Mouse (Mus musculus) myocyte (in vitro differentiated cells): Measurements from ENCODE around the gene Galnt4. TPM values are rescaled to one million over a fixed set of nuclear protein-coding genes. Genes with fewer than 3 reads are reported as not detected.
A peak's percentile ranks its signal among the peaks of the same experiment; 100 is the strongest.

Experiments used
- H3K27me3 ChIP-seq: one replicate; pipeline ENCODE4 v1.6.1; 2011; ENCODE audit not compliant: control insufficient read depth, insufficient read depth, insufficient read length
- H3K36me3 ChIP-seq: one replicate; pipeline ENCODE4 v1.6.1; 2011; ENCODE audit not compliant: control insufficient read depth, insufficient read depth
- H3K4me2 ChIP-seq: one replicate; pipeline ENCODE4 v1.6.1; 2011; ENCODE audit warnings: low read depth, control low read depth
- H3K4me3 ChIP-seq: one replicate; pipeline ENCODE4 v1.5.1; 2011; ENCODE audit warnings: mild to moderate bottlenecking, control low read depth, moderate library complexity
- H3K79me2 ChIP-seq: one replicate; pipeline ENCODE4 v1.6.1; 2011; ENCODE audit not compliant: control insufficient read depth, insufficient read depth
- H3ac ChIP-seq: one replicate; pipeline ENCODE4 v1.6.1; 2011; ENCODE audit not compliant: control insufficient read depth, insufficient read length
- CEBPB ChIP-seq: IDR thresholded peaks from 2 replicates; pipeline ENCODE4 v1.6.1; 2011; ENCODE audit warnings: mild to moderate bottlenecking, moderate library complexity; ENCODE audit not compliant: poor library complexity, insufficient read depth, severe bottlenecking
- E2F4 ChIP-seq: IDR thresholded peaks from one replicate; pipeline ENCODE4 v1.6.1; 2011; ENCODE audit warnings: mild to moderate bottlenecking, control low read depth, moderate library complexity; ENCODE audit not compliant: insufficient read depth
- MAX ChIP-seq: IDR thresholded peaks from one replicate; pipeline ENCODE4 v1.6.1; 2011; ENCODE audit warnings: low read depth, mild to moderate bottlenecking, control low read depth
- MYOD1 ChIP-seq, 3 experiments: IDR thresholded peaks; one replicate each; pipeline ENCODE4 v1.6.1; 2011; ENCODE audit warnings: control low read depth in 2 of 3, low read depth in 2 of 3, mild to moderate bottlenecking in 2 of 3, moderate library complexity in 1 of 3; ENCODE audit not compliant: insufficient read length in 2 of 3, control insufficient read depth in 1 of 3
- MYOG ChIP-seq, 3 experiments: IDR thresholded peaks; one replicate each; pipeline ENCODE4 v1.6.1; 2011; ENCODE audit warnings: control low read depth in 2 of 3, low read depth in 2 of 3, mild to moderate bottlenecking in 2 of 3; ENCODE audit not compliant: insufficient read length in 2 of 3, control insufficient read depth in 1 of 3, insufficient read depth in 1 of 3
- POLR2A ChIP-seq: IDR thresholded peaks from one replicate; pipeline ENCODE4 v1.6.1; 2011; ENCODE audit warnings: low read depth, mild to moderate bottlenecking, control low read depth, moderate library complexity; ENCODE audit not compliant: insufficient read length
- POLR2AphosphoS2 ChIP-seq: IDR thresholded peaks from one replicate; pipeline ENCODE4 v1.6.1; 2011; ENCODE audit warnings: low read depth, control low read depth; ENCODE audit not compliant: insufficient read length
- REST ChIP-seq: IDR thresholded peaks from one replicate; pipeline ENCODE4 v1.6.1; 2011; ENCODE audit warnings: mild to moderate bottlenecking, control low read depth, moderate library complexity; ENCODE audit not compliant: insufficient read depth, insufficient read length
- SRF ChIP-seq: IDR thresholded peaks from one replicate; pipeline ENCODE4 v1.6.1; 2011; ENCODE audit warnings: low read depth; ENCODE audit not compliant: control insufficient read depth, insufficient read length
- TCF12 ChIP-seq: IDR thresholded peaks from one replicate; pipeline ENCODE4 v1.6.1; 2011; ENCODE audit warnings: mild to moderate bottlenecking, control low read depth; ENCODE audit not compliant: poor library complexity, insufficient read depth, severe bottlenecking
- TCF3 ChIP-seq: IDR thresholded peaks from one replicate; pipeline ENCODE4 v1.6.1; 2011; ENCODE audit warnings: low read depth, control low read depth; ENCODE audit not compliant: insufficient read length
- USF1 ChIP-seq: IDR thresholded peaks from one replicate; pipeline ENCODE4 v1.6.1; 2011; ENCODE audit warnings: low read depth, mild to moderate bottlenecking, control low read depth, moderate library complexity
- polyA plus RNA-seq: library from polyadenylated mRNA; unstranded; fragments of >200 nt; fragmentation: generic; extraction: Trizol; gene quantifications from one replicate; pipeline ENCODE4 v1.2.1, GENCODE M21; 2012; ENCODE audit warnings: missing spikeins

Galnt4 gene
- polyA plus RNA-seq, 1 experiment, result 4.7 TPM

DNA sequence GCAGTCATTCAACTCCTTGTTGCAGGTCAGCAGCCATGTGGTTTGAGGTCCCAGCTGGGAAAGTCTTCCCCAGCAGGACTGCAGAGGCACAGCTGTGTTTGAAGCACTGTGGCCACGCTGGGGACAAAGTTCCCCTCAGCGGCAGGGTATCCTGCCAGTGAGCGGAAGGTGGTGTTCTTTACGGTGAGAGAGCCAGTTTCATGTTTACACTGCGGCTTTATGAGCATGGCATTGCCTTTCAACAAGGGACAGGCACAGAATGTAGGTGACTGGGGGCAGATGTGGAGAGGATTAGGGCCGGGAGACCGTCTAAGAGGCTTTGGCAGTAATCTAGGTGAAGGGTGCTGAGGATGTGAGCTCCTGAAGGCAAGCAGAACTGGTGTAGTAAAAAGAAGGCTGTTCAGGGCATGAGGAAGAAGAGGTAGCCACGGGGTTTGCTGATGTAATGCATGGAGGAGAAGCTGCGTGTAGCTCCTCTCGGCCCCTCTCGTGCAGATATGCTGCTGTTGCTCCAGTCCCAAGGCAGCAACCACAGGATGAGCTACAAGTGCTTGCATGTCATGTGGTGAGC is 19.8 kb downstream of the Galnt4 start:
- TF ChIP-seq MYOG (IDR thresholded peaks at IDR 0.05; ENCODE audit: control insufficient read depth in 1 of 3, insufficient read depth in 1 of 3, insufficient read length in 2 of 3, low read depth in 2 of 3), result peak in 1 of 3 experiments; percentile 54
- TF ChIP-seq MYOD1 (IDR thresholded peaks at IDR 0.05; ENCODE audit: control insufficient read depth in 1 of 3, insufficient read length in 2 of 3, low read depth in 2 of 3), result no peak
- Histone ChIP-seq H3K4me3 (no peak overlapping the region), H3K4me2 (no peak overlapping the region), H3K27me3 (no peaks in the 10 kb centered on the region), H3K79me2 (no peaks in the 10 kb centered on the region), H3ac (no peak overlapping the region), H3K36me3 (no peaks in the 10 kb centered on the region)

DNA sequence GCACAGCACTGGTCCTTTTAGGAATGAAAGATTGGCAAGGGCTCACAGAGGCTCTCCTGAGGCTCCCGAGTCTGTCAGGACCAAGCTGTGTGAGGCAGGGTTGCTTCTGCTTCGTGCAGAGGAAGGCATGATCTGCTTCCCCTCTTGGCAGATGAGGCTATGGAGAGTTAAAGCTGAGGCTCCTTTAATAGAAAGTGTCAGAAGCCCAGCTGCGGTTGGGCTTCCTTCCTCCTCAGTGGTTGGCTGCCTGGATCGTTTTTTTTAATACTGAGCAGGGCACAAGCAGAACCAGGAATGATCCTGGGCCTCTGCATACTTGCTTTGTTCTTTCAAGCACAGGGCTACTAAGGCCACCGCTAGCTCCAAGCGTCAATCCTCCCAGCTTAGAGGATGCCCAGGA is 22.7 kb downstream of the Galnt4 start:
- Histone ChIP-seq H3K36me3 (no peaks in the 10 kb centered on the region), H3K27me3 (no peaks in the 10 kb centered on the region), H3K4me2 (no peak overlapping the region), H3ac (no peak overlapping the region), H3K79me2 (no peaks in the 10 kb centered on the region), H3K4me3 (no peak overlapping the region)
- no peak for TF ChIP-seq POLR2A
- no peak for TF ChIP-seq POLR2AphosphoS2
- no peak for TF ChIP-seq MAX
- no peak for TF ChIP-seq CEBPB
- TF ChIP-seq TCF3, result no peak
- no peak for TF ChIP-seq USF1
- TF ChIP-seq TCF12, result no peak
- TF ChIP-seq REST, result no peak
- TF ChIP-seq MYOG (IDR thresholded peaks at IDR 0.05; ENCODE audit: control insufficient read depth in 1 of 3, insufficient read depth in 1 of 3, insufficient read length in 2 of 3, low read depth in 2 of 3), result no peak
- no peak for TF ChIP-seq E2F4
- TF ChIP-seq SRF, result no peak
- TF ChIP-seq MYOD1 (IDR thresholded peaks at IDR 0.05; ENCODE audit: control insufficient read depth in 1 of 3, insufficient read length in 2 of 3, low read depth in 2 of 3), result no peak

DNA sequence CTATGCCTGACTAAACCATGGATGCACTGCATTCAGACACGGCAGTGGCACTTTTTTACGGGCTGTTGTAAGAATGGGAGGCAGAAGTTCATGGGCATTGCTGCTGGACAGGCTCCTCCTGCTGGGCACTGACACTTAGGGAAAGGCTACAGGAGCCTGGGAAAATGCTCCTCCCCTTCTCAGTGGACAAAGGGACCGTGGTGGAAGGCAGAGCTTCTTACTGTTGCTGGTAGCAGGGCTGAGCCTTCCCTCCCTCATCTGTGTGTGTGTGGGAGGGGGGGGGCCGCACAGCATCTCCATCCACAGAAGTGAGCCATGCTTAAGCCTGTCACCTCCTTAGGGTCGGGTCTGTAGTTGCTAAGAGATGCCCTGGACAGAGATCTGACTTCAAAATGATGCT is 23.3 kb downstream of the Galnt4 start:
- Histone ChIP-seq H3K27me3 (no peaks in the 10 kb centered on the region), H3K4me3 (no peak overlapping the region), H3ac (no peak overlapping the region), H3K36me3 (no peaks in the 10 kb centered on the region), H3K79me2 (no peaks in the 10 kb centered on the region), H3K4me2 (no peak overlapping the region)
- TF ChIP-seq POLR2AphosphoS2 (no peak), MYOD1 (IDR thresholded peaks at IDR 0.05; ENCODE audit: control insufficient read depth in 1 of 3, insufficient read length in 2 of 3, low read depth in 2 of 3) (no peak)

DNA sequence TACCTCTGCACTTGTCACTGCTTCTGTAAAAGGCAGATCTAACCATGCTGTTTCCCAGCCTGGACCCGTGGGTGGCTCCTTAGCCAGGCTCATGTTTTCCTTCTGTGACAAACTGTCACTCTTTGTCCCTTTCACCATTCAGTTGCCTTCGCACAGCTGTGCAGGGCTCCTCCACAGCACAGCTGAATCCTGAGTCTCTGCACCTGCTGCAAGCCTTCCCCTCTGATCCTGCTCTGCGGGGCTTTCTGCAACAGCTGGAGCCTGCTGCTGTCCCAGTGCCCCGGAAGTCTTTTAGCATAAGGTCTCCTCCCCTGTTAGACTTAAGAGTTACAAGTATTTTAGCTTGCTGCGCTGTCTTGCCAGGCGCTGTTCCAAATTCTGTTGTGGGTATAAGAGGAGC is 24.2 kb downstream of the Galnt4 start:
- no peak for TF ChIP-seq POLR2AphosphoS2
- TF ChIP-seq MAX, result no peak
- peak; percentile 92 for TF ChIP-seq TCF3
- peak; percentile 96 for TF ChIP-seq TCF12
- peak; percentile 92 to 97 (median 96) for TF ChIP-seq MYOG (IDR thresholded peaks at IDR 0.05; ENCODE audit: control insufficient read depth in 1 of 3, insufficient read depth in 1 of 3, insufficient read length in 2 of 3, low read depth in 2 of 3)
- peak; percentile 62 to 95 (median 95) for TF ChIP-seq MYOD1 (IDR thresholded peaks at IDR 0.05; ENCODE audit: control insufficient read depth in 1 of 3, insufficient read length in 2 of 3, low read depth in 2 of 3)
- no peak for TF ChIP-seq E2F4
- no peak for TF ChIP-seq USF1
- TF ChIP-seq POLR2A, result no peak
- H3K36me3 ChIP-seq, result no peaks in the 10 kb centered on the region
- no peak overlapping the region for H3ac ChIP-seq
- no peaks in the 10 kb centered on the region for H3K27me3 ChIP-seq
- no peak overlapping the region for H3K4me3 ChIP-seq
- H3K79me2 ChIP-seq, result no peaks in the 10 kb centered on the region
- peak overlapping the region; percentile 1 for H3K4me2 ChIP-seq

DNA sequence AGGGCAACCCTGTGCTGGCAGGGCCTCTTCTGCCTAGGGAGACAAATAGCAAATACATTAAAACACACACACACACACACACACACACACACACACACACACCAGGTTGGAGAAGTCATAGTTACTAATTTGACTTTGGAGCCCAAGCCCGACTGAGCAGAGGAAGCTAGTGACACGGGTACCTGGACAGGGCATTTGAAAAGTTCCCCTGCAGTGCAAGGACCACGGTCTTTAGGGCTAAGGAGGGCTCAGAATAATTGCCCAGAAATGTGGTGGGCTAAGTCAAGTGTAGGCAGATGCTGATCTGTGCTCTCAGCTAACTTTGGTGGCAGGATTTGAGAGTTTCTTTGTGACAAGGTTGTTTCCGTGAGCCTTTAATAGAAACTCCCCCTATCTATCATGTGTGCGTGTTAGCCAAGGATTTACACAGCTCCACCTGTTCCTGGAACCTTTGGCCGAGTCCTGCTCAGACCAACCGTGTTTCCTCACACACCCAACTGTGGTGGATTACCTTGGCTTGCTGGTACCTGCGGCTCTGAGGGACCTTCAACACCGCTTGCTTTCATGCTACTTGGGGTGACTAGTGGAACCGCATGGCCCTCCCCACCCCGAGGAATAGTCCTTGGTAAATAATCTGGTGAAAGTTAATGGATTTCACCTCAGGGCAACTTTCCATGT is 24.8 kb downstream of the Galnt4 start:
- Histone ChIP-seq H3ac (no peak overlapping the region), H3K36me3 (no peaks in the 10 kb centered on the region), H3K27me3 (no peaks in the 10 kb centered on the region)

More for the DNA sequence above, 24.8 kb downstream of the Galnt4 start:
- TF ChIP-seq MYOG (IDR thresholded peaks at IDR 0.05; ENCODE audit: control insufficient read depth in 1 of 3, insufficient read depth in 1 of 3, insufficient read length in 2 of 3, low read depth in 2 of 3) (no peak), POLR2A (no peak), MYOD1 (IDR thresholded peaks at IDR 0.05; ENCODE audit: control insufficient read depth in 1 of 3, insufficient read length in 2 of 3, low read depth in 2 of 3) (no peak), CEBPB (no peak), MAX (no peak), TCF12 (no peak), SRF (no peak), E2F4 (no peak), POLR2AphosphoS2 (no peak), TCF3 (no peak), REST (no peak), USF1 (no peak)
- Histone ChIP-seq H3K79me2 (no peaks in the 10 kb centered on the region), H3K4me2 (no peak overlapping the region), H3K4me3 (no peak overlapping the region)
